Mouse (Mus musculus) forebrain, embryonic 11.5 days (tissue): ENCODE measurements around the gene Phc2. TPM values are rescaled to one million over a fixed set of nuclear protein-coding genes. Genes with fewer than 3 reads are reported as not detected.

Experiments used
- ATAC-seq: fragments of 200-750 bp; cut with Nextera tagmentation; replicated peaks from 2 replicates; pipeline ENCODE4 v1.8.0; 2017; ENCODE audit warnings: moderate TSS enrichment; ENCODE audit not compliant: low FRiP score
- DNase-seq: peaks from one replicate; pipeline ENCODE4 v3.0.0-alpha.2; 2017; ENCODE audit warnings: low spot score
- H3K27ac ChIP-seq: fragments of 300-500 bp; sonication (generic); 2 replicates; pipeline ENCODE4 v1.5.1; 2014; ENCODE audit warnings: low read depth, low read length
- H3K27me3 ChIP-seq: fragments of 300-500 bp; sonication (generic); 2 replicates; pipeline ENCODE4 v1.6.1; 2014; ENCODE audit warnings: mild to moderate bottlenecking, low read length, mixed read lengths; ENCODE audit not compliant: control insufficient read depth, insufficient read depth
- H3K36me3 ChIP-seq: fragments of 300-500 bp; sonication (generic); 2 replicates; pipeline ENCODE4 v1.6.1; 2014; ENCODE audit warnings: mild to moderate bottlenecking, low read length, moderate library complexity, mixed read lengths; ENCODE audit not compliant: control insufficient read depth, insufficient read depth
- H3K4me1 ChIP-seq: fragments of 300-500 bp; sonication (generic); replicated peaks from 2 replicates; pipeline ENCODE4 v1.6.1; 2014; ENCODE audit warnings: low read length, mixed read lengths; ENCODE audit not compliant: control insufficient read depth, insufficient read depth
- H3K4me2 ChIP-seq: fragments of 300-500 bp; sonication (generic); 2 replicates; pipeline ENCODE4 v1.6.1; 2014; ENCODE audit warnings: low read depth, mild to moderate bottlenecking, low read length, moderate library complexity, mixed read lengths; ENCODE audit not compliant: severe bottlenecking
- H3K4me3 ChIP-seq: fragments of 300-500 bp; sonication (generic); 2 replicates; pipeline ENCODE4 v1.5.1; 2014; ENCODE audit warnings: low read depth, low read length
- H3K9ac ChIP-seq: fragments of 300-500 bp; sonication (generic); 2 replicates; pipeline ENCODE4 v1.6.1; 2014; ENCODE audit warnings: low read length
- H3K9me3 ChIP-seq: fragments of 300-500 bp; sonication (generic); 2 replicates; pipeline ENCODE4 v1.6.1; 2016; ENCODE audit warnings: low read length, mixed read lengths; ENCODE audit not compliant: control insufficient read depth
- WGBS: fragments of 180-500 bp; shearing (Covaris S2); extraction: QIAGEN DNeasy Blood & Tissue Kit; methylation state at CpG from one replicate; pipeline ENCODE4 v1.1.7; 2014; 5-methylcytosine and 5-hydroxymethylcytosine counted together
- polyA plus RNA-seq: library from polyadenylated mRNA; unstranded; fragments of >200 nt; fragmentation: Nextera tagmentation; extraction: Ambion mirVana; gene quantifications from 2 replicates; pipeline ENCODE4 v1.2.1, GENCODE M21; 2014

Phc2 gene
- polyA plus RNA-seq, 1 experiment from 2014 or later = 133 TPM

GRCm38 (mm10) chr4:128753571-128753970 is 99.1 kb downstream of the Phc2 start:
- Histone ChIP-seq H3K4me3 (no peak overlapping the region), H3K27me3 (no peaks in the 10 kb centered on the region), H3K9me3 (no peaks in the 10 kb centered on the region), H3K27ac (no peak overlapping the region), H3K4me2 (no peak overlapping the region), H3K9ac (no peak overlapping the region), H3K4me1 (no peaks in the 10 kb centered on the region), H3K36me3 (peaks cover 28% of the 10 kb centered on the region)
- 88% methylated on average over 7 of the region's 7 CpGs for WGBS
- ATAC-seq (no peak), DNase-seq (peak; percentile 52)

- no peaks in the 10 kb centered on the region for H3K4me1 ChIP-seq
- H3K27ac ChIP-seq = no peak within 1 kb of the TSS
- H3K36me3 ChIP-seq = peaks cover 20% of the 10 kb centered on the region
- ATAC-seq = no peak
- no peaks in the 10 kb centered on the region for H3K27me3 ChIP-seq
- H3K9ac ChIP-seq = no peak within 1 kb of the TSS
- H3K9me3 ChIP-seq = no peaks in the 10 kb centered on the region
- H3K4me3 ChIP-seq = no peak within 1 kb of the TSS
- WGBS = 79% methylated on average over 3 of the region's 3 CpGs
- DNase-seq = peak; percentile 48
- no peak within 1 kb of the TSS for H3K4me2 ChIP-seq
Measured at GRCm38 (mm10) chr4:128755064-128755463, 100.6 kb downstream of the Phc2 start, which contains the start of gene A3galt2. A3galt2 (plus strand) TSS chr4:128755364.

GRCm38 (mm10) chr4:128755900-128756299 is 101.4 kb downstream of the Phc2 start:
- Histone ChIP-seq H3K4me3 (no peak overlapping the region), H3K27me3 (no peaks in the 10 kb centered on the region), H3K9ac (no peak overlapping the region), H3K27ac (no peak overlapping the region), H3K4me1 (no peaks in the 10 kb centered on the region), H3K36me3 (peaks cover 15% of the 10 kb centered on the region), H3K4me2 (no peak overlapping the region), H3K9me3 (no peaks in the 10 kb centered on the region)
- WGBS = 82% methylated on average over 7 of the region's 7 CpGs
- ATAC-seq (no peak), DNase-seq (peak; percentile 53)

- ATAC-seq (no peak), DNase-seq (no peak)
- whole genome bisulfite sequencing = 87% methylated on average over 5 of the region's 5 CpGs
- H3K9me3 ChIP-seq = no peaks in the 10 kb centered on the region; the same call in 1 of the 2 replicates
- no peak overlapping the region for H3K27ac ChIP-seq
- no peaks in the 10 kb centered on the region for H3K4me1 ChIP-seq
- H3K9ac ChIP-seq = no peak overlapping the region
- H3K4me2 ChIP-seq = no peak overlapping the region
- no peaks in the 10 kb centered on the region for H3K27me3 ChIP-seq
- H3K36me3 ChIP-seq = no peaks in the 10 kb centered on the region
- H3K4me3 ChIP-seq = no peak overlapping the region
Measured at GRCm38 (mm10) chr4:128759214-128759613, 104.7 kb downstream of the Phc2 start.

GRCm38 (mm10) chr4:128760029-128760428 is 105.5 kb downstream of the Phc2 start:
- Histone ChIP-seq H3K4me2 (no peak overlapping the region), H3K4me1 (no peaks in the 10 kb centered on the region), H3K4me3 (no peak overlapping the region), H3K27ac (no peak overlapping the region), H3K27me3 (no peaks in the 10 kb centered on the region), H3K36me3 (no peaks in the 10 kb centered on the region), H3K9me3 (no peaks in the 10 kb centered on the region; the same call in 1 of the 2 replicates), H3K9ac (no peak overlapping the region)
- 97% methylated on average over 6 of the region's 6 CpGs for WGBS
- DNase-seq = no peak
- ATAC-seq = no peak

GRCm38 (mm10) chr4:128766929-128767328 is 112.4 kb downstream of the Phc2 start:
- no peak overlapping the region for H3K27ac ChIP-seq
- no peaks in the 10 kb centered on the region for H3K4me1 ChIP-seq
- no peaks in the 10 kb centered on the region for H3K36me3 ChIP-seq
- H3K9me3 ChIP-seq = no peaks in the 10 kb centered on the region; the same call in 1 of the 2 replicates
- H3K27me3 ChIP-seq = no peaks in the 10 kb centered on the region
- DNase-seq = no peak
- no peak overlapping the region for H3K4me2 ChIP-seq
- ATAC-seq = no peak
- no peak overlapping the region for H3K4me3 ChIP-seq
- 95% methylated on average over 20 of the region's 20 CpGs for WGBS
- H3K9ac ChIP-seq = no peak overlapping the region

GRCm38 (mm10) chr4:128768120-128768519 is 113.6 kb downstream of the Phc2 start:
- WGBS = 86% methylated on average over 13 of the region's 13 CpGs
- Histone ChIP-seq H3K4me1 (no peaks in the 10 kb centered on the region), H3K27me3 (no peaks in the 10 kb centered on the region), H3K9ac (no peak overlapping the region), H3K4me2 (no peak overlapping the region), H3K27ac (no peak overlapping the region), H3K9me3 (no peaks in the 10 kb centered on the region; the same call in 1 of the 2 replicates), H3K36me3 (no peaks in the 10 kb centered on the region), H3K4me3 (no peak overlapping the region)
- DNase-seq (no peak), ATAC-seq (no peak)

GRCm38 (mm10) chr4:128769569-128770355 is 115.3 kb downstream of the Phc2 start:
- Histone ChIP-seq H3K9ac (no peak overlapping the region), H3K36me3 (peaks cover 4% of the 10 kb centered on the region; the same call in 1 of the 2 replicates), H3K9me3 (no peaks in the 10 kb centered on the region), H3K27me3 (no peaks in the 10 kb centered on the region), H3K4me2 (no peak overlapping the region), H3K4me3 (no peak overlapping the region), H3K4me1 (no peaks in the 10 kb centered on the region), H3K27ac (no peak overlapping the region)
- 88% methylated on average over 13 of the region's 13 CpGs for WGBS
- DNase-seq (no peak), ATAC-seq (no peak)

- Histone ChIP-seq H3K4me2 (no peak overlapping the region), H3K4me3 (no peak overlapping the region), H3K9me3 (no peaks in the 10 kb centered on the region), H3K4me1 (no peaks in the 10 kb centered on the region), H3K9ac (no peak overlapping the region), H3K36me3 (peaks cover 8% of the 10 kb centered on the region; the same call in 1 of the 2 replicates), H3K27ac (no peak overlapping the region), H3K27me3 (no peaks in the 10 kb centered on the region)
- DNase-seq = no peak
- no peak for ATAC-seq
- WGBS = 89% methylated on average over 5 of the region's 5 CpGs
Measured at GRCm38 (mm10) chr4:128770698-128771097, 116.2 kb downstream of the Phc2 start.
